Mouse (Mus musculus): ENCODE measurements at regions not wholly inside any gene's neighbourhood (a gene's known extent, or its start where the extent isn't known, plus 50 kb on each side); places are given as distances from the start of the nearest gene placed in this dataset. TPM values are rescaled to one million over a fixed set of nuclear protein-coding genes. Genes with fewer than 3 reads are reported as not detected.

- no peaks in the 10 kb centered on the region for H3K36me3 ChIP-seq (ENCODE audit: control insufficient read depth, insufficient read depth, low read length)
- H3K27ac ChIP-seq (ENCODE audit: low read depth, low read length), result no peak overlapping the region
- H3K4me2 ChIP-seq (ENCODE audit: low read depth, low read length, severe bottlenecking), result no peak overlapping the region
Observed at GRCm38 (mm10) chr2:84265002-84265401, 160.2 kb downstream of the Calcrl start.

GRCm38 (mm10) chr2:84266158-84266557, 159.1 kb downstream of the Calcrl start:
- H3K36me3 ChIP-seq (ENCODE audit: control insufficient read depth, insufficient read depth, low read length), result no peaks in the 10 kb centered on the region
- no peaks in the 10 kb centered on the region for H3K9me3 ChIP-seq (ENCODE audit: control insufficient read depth, low read length)
- H3K27me3 ChIP-seq (ENCODE audit: control insufficient read depth, insufficient read depth, low read length), result no peaks in the 10 kb centered on the region
- no peak overlapping the region for H3K27ac ChIP-seq (ENCODE audit: low read depth, low read length)
- no peak overlapping the region for H3K9ac ChIP-seq (ENCODE audit: low read length)
- no peak overlapping the region for H3K4me2 ChIP-seq (ENCODE audit: low read depth, low read length, severe bottlenecking)
- ATAC-seq (replicated peaks; ENCODE audit: low FRiP score) (no peak), DNase-seq (ENCODE audit: low spot score) (no peak)
- no peak overlapping the region for H3K4me3 ChIP-seq (ENCODE audit: low read depth, low read length)
- no peaks in the 10 kb centered on the region for H3K4me1 ChIP-seq (replicated peaks; ENCODE audit: control insufficient read depth, insufficient read depth, low read length)
- 63% methylated on average over 4 of the region's 4 CpGs for WGBS

More at GRCm38 (mm10) chr2:84265002-84265401, 160.2 kb downstream of the Calcrl start:
- H3K9ac ChIP-seq (ENCODE audit: low read length), result no peak overlapping the region
- ATAC-seq (replicated peaks; ENCODE audit: low FRiP score) (no peak), DNase-seq (ENCODE audit: low spot score) (no peak)
- H3K9me3 ChIP-seq (ENCODE audit: control insufficient read depth, low read length), result no peaks in the 10 kb centered on the region
- no peaks in the 10 kb centered on the region for H3K27me3 ChIP-seq (ENCODE audit: control insufficient read depth, insufficient read depth, low read length)
- no peak overlapping the region for H3K4me3 ChIP-seq (ENCODE audit: low read depth, low read length)
- no peaks in the 10 kb centered on the region for H3K4me1 ChIP-seq (replicated peaks; ENCODE audit: control insufficient read depth, insufficient read depth, low read length)

GRCm38 (mm10) chr2:84266883-84267554, 158.2 kb downstream of the Calcrl start:
- WGBS, result 52% methylated on average over 6 of the region's 6 CpGs
- DNase-seq (ENCODE audit: low spot score), result no peak
- no peaks in the 10 kb centered on the region for H3K9me3 ChIP-seq (ENCODE audit: control insufficient read depth, low read length)
- no peak overlapping the region for H3K9ac ChIP-seq (ENCODE audit: low read length)
- H3K27me3 ChIP-seq (ENCODE audit: control insufficient read depth, insufficient read depth, low read length), result no peaks in the 10 kb centered on the region
- no peak overlapping the region for H3K27ac ChIP-seq (ENCODE audit: low read depth, low read length)
- H3K36me3 ChIP-seq (ENCODE audit: control insufficient read depth, insufficient read depth, low read length), result no peaks in the 10 kb centered on the region
- H3K4me2 ChIP-seq (ENCODE audit: low read depth, low read length, severe bottlenecking), result no peak overlapping the region
- no peak overlapping the region for H3K4me3 ChIP-seq (ENCODE audit: low read depth, low read length)
- no peak for ATAC-seq (replicated peaks; ENCODE audit: low FRiP score)
- H3K4me1 ChIP-seq (replicated peaks; ENCODE audit: control insufficient read depth, insufficient read depth, low read length), result no peaks in the 10 kb centered on the region

GRCm38 (mm10) chr2:84274038-84274724, 151.0 kb downstream of the Calcrl start:
- H3K36me3 ChIP-seq (ENCODE audit: control insufficient read depth, insufficient read depth, low read length), result no peaks in the 10 kb centered on the region
- no peak overlapping the region for H3K27ac ChIP-seq (ENCODE audit: low read depth, low read length)
- ATAC-seq (replicated peaks; ENCODE audit: low FRiP score), result no peak
- DNase-seq (ENCODE audit: low spot score), result no peak
- no peak overlapping the region for H3K9ac ChIP-seq (ENCODE audit: low read length)
- H3K4me1 ChIP-seq (replicated peaks; ENCODE audit: control insufficient read depth, insufficient read depth, low read length), result no peaks in the 10 kb centered on the region
- no peaks in the 10 kb centered on the region for H3K27me3 ChIP-seq (ENCODE audit: control insufficient read depth, insufficient read depth, low read length)
- H3K4me3 ChIP-seq (ENCODE audit: low read depth, low read length), result no peak overlapping the region
- no peaks in the 10 kb centered on the region for H3K9me3 ChIP-seq (ENCODE audit: control insufficient read depth, low read length)
- no peak overlapping the region for H3K4me2 ChIP-seq (ENCODE audit: low read depth, low read length, severe bottlenecking)
- 89% methylated on average over 6 of the region's 6 CpGs for WGBS

- H3K27ac ChIP-seq (ENCODE audit: low read depth, low read length), result no peak overlapping the region
- H3K4me2 ChIP-seq (ENCODE audit: low read depth, low read length, severe bottlenecking), result no peak overlapping the region
- DNase-seq (ENCODE audit: low spot score) (no peak), ATAC-seq (replicated peaks; ENCODE audit: low FRiP score) (no peak)
- no peaks in the 10 kb centered on the region for H3K36me3 ChIP-seq (ENCODE audit: control insufficient read depth, insufficient read depth, low read length)
- no peak overlapping the region for H3K4me3 ChIP-seq (ENCODE audit: low read depth, low read length)
- no peaks in the 10 kb centered on the region for H3K27me3 ChIP-seq (ENCODE audit: control insufficient read depth, insufficient read depth, low read length)
- 89% methylated on average over 1 of the region's 1 CpGs for WGBS
- H3K4me1 ChIP-seq (replicated peaks; ENCODE audit: control insufficient read depth, insufficient read depth, low read length), result no peaks in the 10 kb centered on the region
- no peak overlapping the region for H3K9ac ChIP-seq (ENCODE audit: low read length)
- H3K9me3 ChIP-seq (ENCODE audit: control insufficient read depth, low read length), result no peaks in the 10 kb centered on the region
Observed at GRCm38 (mm10) chr2:84277181-84277580, 148.0 kb downstream of the Calcrl start.

Small RNA genes lying in the stretch of these regions (microRNA-seq; reads per million reads assigned to microRNA genes)
- not detected for gene Gm25972 (ENCODE audit: insufficient number of aligned reads)

All from forebrain, embryonic 11.5 days (tissue).